Mouse (Mus musculus) kidney, postnatal 0 days (tissue): ENCODE data around the gene Pms1. TPM values are rescaled to one million over a fixed set of nuclear protein-coding genes. Genes with fewer than 3 reads are reported as not detected.
A peak's percentile ranks its signal among the peaks of the same experiment; 100 is the strongest.

Experiments
- ATAC-seq: fragments of 200-750 bp; cut with Nextera tagmentation; replicated peaks from 2 replicates; pipeline ENCODE4 v1.8.0; 2017; ENCODE audit warnings: low read depth, moderate number of reproducible peaks, moderate TSS enrichment, moderate library complexity; ENCODE audit not compliant: low FRiP score
- DNase-seq: peaks from one replicate; pipeline ENCODE4 v3.0.0-alpha.2; 2016; ENCODE audit warnings: low spot score
- H3K27ac ChIP-seq: fragments of 300-500 bp; sonication (generic); 2 replicates; pipeline ENCODE4 v1.5.1; 2014; ENCODE audit warnings: mild to moderate bottlenecking
- H3K27me3 ChIP-seq: fragments of 300-500 bp; sonication (generic); 2 replicates; pipeline ENCODE4 v1.6.1; 2014; ENCODE audit warnings: low read length, mixed read lengths; ENCODE audit not compliant: insufficient read depth
- H3K36me3 ChIP-seq: fragments of 300-500 bp; sonication (generic); 2 replicates; pipeline ENCODE4 v1.6.1; 2014; ENCODE audit warnings: low read length, mixed read lengths; ENCODE audit not compliant: insufficient read depth
- H3K4me1 ChIP-seq: fragments of 300-500 bp; sonication (generic); replicated peaks from 2 replicates; pipeline ENCODE4 v1.6.1; 2014; ENCODE audit warnings: antibody characterized with exemption, low read length, mixed read lengths; ENCODE audit not compliant: insufficient read depth
- H3K4me2 ChIP-seq: fragments of 300-500 bp; sonication (generic); 2 replicates; pipeline ENCODE4 v1.6.1; 2014; ENCODE audit warnings: mild to moderate bottlenecking, low read length, moderate library complexity, mixed read lengths
- H3K4me3 ChIP-seq: fragments of 300-500 bp; sonication (generic); replicated peaks from 2 replicates; pipeline ENCODE4 v1.5.1; 2014; ENCODE audit warnings: low read depth, low read length
- H3K9ac ChIP-seq: fragments of 300-500 bp; sonication (generic); 2 replicates; pipeline ENCODE4 v1.6.1; 2014; ENCODE audit warnings: low read depth, low read length
- H3K9me3 ChIP-seq: fragments of 300-500 bp; sonication (generic); replicated peaks from 2 replicates; pipeline ENCODE4 v1.6.1; 2016; ENCODE audit warnings: low read length, inconsistent platforms, mixed read lengths
- CTCF ChIP-seq: IDR thresholded peaks from 2 replicates; pipeline ENCODE4 v1.5.1; 2016; ENCODE audit warnings: antibody characterized with exemption, low read depth, mild to moderate bottlenecking, moderate library complexity
- WGBS: fragments of 180-500 bp; shearing (Covaris S2); extraction: QIAGEN DNeasy Blood & Tissue Kit; methylation state at CpG from one replicate; pipeline ENCODE4 v1.1.7; 2014; 5-methylcytosine and 5-hydroxymethylcytosine counted together
- polyA plus RNA-seq: library from polyadenylated mRNA; unstranded; fragments of >200 nt; fragmentation: Nextera tagmentation; extraction: Ambion mirVana; gene quantifications from 2 replicates; pipeline ENCODE4 v1.2.1, GENCODE M21; 2015

Pms1 gene
- polyA plus RNA-seq, 1 experiment from 2014 or later: 11.7 TPM

- no peaks in the 10 kb centered on the region for H3K4me1 ChIP-seq
- no peaks in the 10 kb centered on the region for H3K9me3 ChIP-seq
- no peak overlapping the region for H3K9ac ChIP-seq
- WGBS: 93% methylated on average over 2 of the region's 2 CpGs
- no peaks in the 10 kb centered on the region for H3K27me3 ChIP-seq
- H3K4me3 ChIP-seq: no peak overlapping the region
- no peaks in the 10 kb centered on the region for H3K36me3 ChIP-seq
- DNase-seq (no peak), ATAC-seq (no peak)
- no peak for TF ChIP-seq CTCF
- H3K4me2 ChIP-seq: no peak overlapping the region
- H3K27ac ChIP-seq: no peak overlapping the region
Observed at GRCm38 (mm10) chr1:53203902-53204301, 92.9 kb downstream of the Pms1 start.

GRCm38 (mm10) chr1:53201630-53202199 lies 95.1 kb downstream of the Pms1 start:
- Histone ChIP-seq H3K9ac (no peak overlapping the region), H3K4me2 (no peak overlapping the region), H3K27ac (no peak overlapping the region), H3K4me3 (no peak overlapping the region), H3K36me3 (no peaks in the 10 kb centered on the region), H3K4me1 (no peaks in the 10 kb centered on the region), H3K27me3 (no peaks in the 10 kb centered on the region), H3K9me3 (no peaks in the 10 kb centered on the region)
- TF ChIP-seq CTCF: no peak
- peak; percentile 20 for DNase-seq
- ATAC-seq: no peak
- 65% methylated on average over 2 of the region's 2 CpGs for WGBS

- no peak overlapping the region for H3K4me3 ChIP-seq
- H3K9me3 ChIP-seq: no peaks in the 10 kb centered on the region
- H3K27me3 ChIP-seq: no peaks in the 10 kb centered on the region
- H3K27ac ChIP-seq: no peak overlapping the region
- no peak for DNase-seq
- TF ChIP-seq CTCF: no peak
- H3K4me2 ChIP-seq: no peak overlapping the region
- no peak for ATAC-seq
- no peaks in the 10 kb centered on the region for H3K4me1 ChIP-seq
- no peaks in the 10 kb centered on the region for H3K36me3 ChIP-seq
- 89% methylated on average over 3 of the region's 3 CpGs for WGBS
- no peak overlapping the region for H3K9ac ChIP-seq
Observed at GRCm38 (mm10) chr1:53194536-53194935, 102.3 kb downstream of the Pms1 start.

- no peak overlapping the region for H3K27ac ChIP-seq
- no peak overlapping the region for H3K4me2 ChIP-seq
- TF ChIP-seq CTCF: no peak
- H3K27me3 ChIP-seq: no peaks in the 10 kb centered on the region
- H3K4me1 ChIP-seq: no peaks in the 10 kb centered on the region
- no peak overlapping the region for H3K9ac ChIP-seq
- DNase-seq (no peak), ATAC-seq (no peak)
- no peak overlapping the region for H3K4me3 ChIP-seq
- no peaks in the 10 kb centered on the region for H3K9me3 ChIP-seq
- 78% methylated on average over 3 of the region's 3 CpGs for WGBS
- H3K36me3 ChIP-seq: no peaks in the 10 kb centered on the region
Observed at GRCm38 (mm10) chr1:53191234-53191633, 105.6 kb downstream of the Pms1 start.

- no peak overlapping the region for H3K27ac ChIP-seq
- H3K4me2 ChIP-seq: no peak overlapping the region
- H3K27me3 ChIP-seq: no peaks in the 10 kb centered on the region
- no peak overlapping the region for H3K4me3 ChIP-seq
- no peaks in the 10 kb centered on the region for H3K4me1 ChIP-seq
- 80% methylated on average over 3 of the region's 3 CpGs for WGBS
- TF ChIP-seq CTCF: no peak
- no peaks in the 10 kb centered on the region for H3K9me3 ChIP-seq
- H3K36me3 ChIP-seq: no peaks in the 10 kb centered on the region
- H3K9ac ChIP-seq: no peak overlapping the region
- ATAC-seq (no peak), DNase-seq (no peak)
Observed at GRCm38 (mm10) chr1:53189620-53190019, 107.2 kb downstream of the Pms1 start.

- Histone ChIP-seq H3K9me3 (no peaks in the 10 kb centered on the region), H3K27me3 (no peaks in the 10 kb centered on the region), H3K4me3 (no peak within 1 kb of the TSS), H3K4me2 (no peak within 1 kb of the TSS), H3K4me1 (no peaks in the 10 kb centered on the region), H3K27ac (no peak within 1 kb of the TSS), H3K9ac (no peak within 1 kb of the TSS), H3K36me3 (no peaks in the 10 kb centered on the region)
- 90% methylated on average over 8 of the region's 8 CpGs for whole genome bisulfite sequencing
- ATAC-seq: no peak
- no peak for TF ChIP-seq CTCF
- DNase-seq: no peak
Observed at GRCm38 (mm10) chr1:53187536-53187935, 109.3 kb downstream of the Pms1 start, which contains the start of gene 1700019A02Rik. Gene 1700019A02Rik, minus strand, starts transcription at chr1:53187636.

GRCm38 (mm10) chr1:53186301-53186700 lies 110.5 kb downstream of the Pms1 start:
- H3K4me1 ChIP-seq: no peaks in the 10 kb centered on the region
- no peak overlapping the region for H3K9ac ChIP-seq
- no peaks in the 10 kb centered on the region for H3K9me3 ChIP-seq
- DNase-seq: no peak
- no peak overlapping the region for H3K27ac ChIP-seq
- no peak overlapping the region for H3K4me2 ChIP-seq
- H3K27me3 ChIP-seq: no peaks in the 10 kb centered on the region
- WGBS: 88% methylated on average over 3 of the region's 3 CpGs
- no peaks in the 10 kb centered on the region for H3K36me3 ChIP-seq
- ATAC-seq: no peak
- no peak for TF ChIP-seq CTCF
- no peak overlapping the region for H3K4me3 ChIP-seq
